Mouse (Mus musculus) small intestine, adult 2 months (tissue): ENCODE data around the gene Slc25a25. TPM values are rescaled to one million over a fixed set of nuclear protein-coding genes. Genes with fewer than 3 reads are reported as not detected.
A peak's percentile ranks its signal among the peaks of the same experiment; 100 is the strongest.

Experiments used
- H3K27ac ChIP-seq: fragments of 200-500 bp; 2 replicates; pipeline ENCODE4 v1.5.1; 2012; ENCODE audit warnings: low read depth, low read length, control low read depth, inconsistent platforms; ENCODE audit not compliant: insufficient read depth
- H3K27me3 ChIP-seq: fragments of 200-500 bp; 2 replicates; pipeline ENCODE4 v1.6.1; 2012; ENCODE audit warnings: mild to moderate bottlenecking, moderate library complexity, low read length, inconsistent platforms; ENCODE audit not compliant: control insufficient read depth, insufficient read depth
- H3K36me3 ChIP-seq: fragments of 200-500 bp; 2 replicates; pipeline ENCODE4 v1.6.1; 2012; ENCODE audit warnings: mild to moderate bottlenecking, low read length, control low read depth, inconsistent platforms; ENCODE audit not compliant: control insufficient read depth, insufficient read depth
- H3K4me1 ChIP-seq: fragments of 200-500 bp; 2 replicates; pipeline ENCODE4 v1.6.1; 2012; ENCODE audit warnings: low read length, inconsistent platforms, mixed read lengths; ENCODE audit not compliant: control insufficient read depth, insufficient read depth, insufficient read length
- H3K4me3 ChIP-seq: fragments of 200-500 bp; 2 replicates; pipeline ENCODE4 v1.5.1; 2012; ENCODE audit warnings: low read depth, mild to moderate bottlenecking, control low read depth, inconsistent platforms, low read length, moderate library complexity
- CTCF ChIP-seq: fragments of 200-500 bp; IDR thresholded peaks from 2 replicates; pipeline ENCODE4 v1.5.1; 2012; ENCODE audit warnings: low read depth, mild to moderate bottlenecking, control low read depth, inconsistent platforms, low read length, moderate library complexity, mixed read lengths; ENCODE audit not compliant: insufficient replicate concordance, insufficient read length; ENCODE audit errors: extremely low read depth
- POLR2A ChIP-seq: fragments of 200-500 bp; IDR thresholded peaks from 2 replicates; pipeline ENCODE4 v1.6.1; 2012; ENCODE audit warnings: low read depth, mild to moderate bottlenecking, control low read depth, inconsistent platforms, low read length, moderate library complexity
- WGBS: fragments of 180-500 bp; shearing (Covaris S2); methylation state at CpG from one replicate; pipeline ENCODE4 v1.1.7; 2018; 5-methylcytosine and 5-hydroxymethylcytosine counted together
- polyA plus RNA-seq: library from polyadenylated mRNA; depleted of rRNA; stranded (reverse); fragments of >200 nt; gene quantifications from 2 replicates; pipeline ENCODE4 v1.2.3, GENCODE M21; 2012

Gene Slc25a25
- polyA plus RNA-seq, 1 experiment: 27.0 TPM

- WGBS: 13% methylated on average over 8 of the region's 8 CpGs
- Histone ChIP-seq H3K27ac (peak overlapping the region; percentile 40), H3K27me3 (no peaks in the 10 kb centered on the region), H3K36me3 (no peaks in the 10 kb centered on the region; the same call in none of the 2 replicates), H3K4me3 (no peak overlapping the region), H3K4me1 (peaks cover 47% of the 10 kb centered on the region)
- TF ChIP-seq POLR2A: no peak
- TF ChIP-seq CTCF: no peak
These were observed 23.0 kb downstream of the Slc25a25 start for GRCm38 (mm10) chr2:32428262-32428722.

- Histone ChIP-seq H3K36me3 (no peaks in the 10 kb centered on the region; the same call in none of the 2 replicates), H3K27ac (peak overlapping the region; percentile 19; the same call in 1 of the 2 replicates), H3K27me3 (no peaks in the 10 kb centered on the region), H3K4me1 (peaks cover 49% of the 10 kb centered on the region), H3K4me3 (no peak overlapping the region)
- 45% methylated on average over 5 of the region's 5 CpGs for WGBS
- no peak for TF ChIP-seq POLR2A
- no peak for TF ChIP-seq CTCF
These were observed 23.5 kb downstream of the Slc25a25 start for GRCm38 (mm10) chr2:32427720-32428119.

GRCm38 (mm10) chr2:32426141-32426540, 25.1 kb downstream of the Slc25a25 start:
- TF ChIP-seq POLR2A (no peak), CTCF (no peak)
- Histone ChIP-seq H3K4me3 (no peak overlapping the region), H3K4me1 (peaks cover 56% of the 10 kb centered on the region), H3K27me3 (no peaks in the 10 kb centered on the region), H3K36me3 (no peaks in the 10 kb centered on the region; the same call in none of the 2 replicates), H3K27ac (no peak overlapping the region)
- 85% methylated on average over 1 of the region's 1 CpGs for WGBS

- Histone ChIP-seq H3K36me3 (peaks cover 5% of the 10 kb centered on the region), H3K27me3 (no peaks in the 10 kb centered on the region), H3K4me3 (no peak overlapping the region), H3K4me1 (peaks cover 54% of the 10 kb centered on the region), H3K27ac (peak overlapping the region; percentile 24; the same call in 1 of the 2 replicates)
- 59% methylated on average over 5 of the region's 5 CpGs for WGBS
- TF ChIP-seq CTCF (no peak), POLR2A (no peak)
These were observed 25.7 kb downstream of the Slc25a25 start for GRCm38 (mm10) chr2:32425568-32425967.

- H3K27me3 ChIP-seq: no peaks in the 10 kb centered on the region
- peaks cover 12% of the 10 kb centered on the region for H3K36me3 ChIP-seq
- TF ChIP-seq CTCF: no peak
- no peak for TF ChIP-seq POLR2A
- WGBS: 18% methylated on average over 3 of the region's 3 CpGs
- peak overlapping the region; percentile 85 for H3K27ac ChIP-seq
- H3K4me3 ChIP-seq: no peak overlapping the region
- peaks cover 49% of the 10 kb centered on the region for H3K4me1 ChIP-seq
These were observed 26.4 kb downstream of the Slc25a25 start for GRCm38 (mm10) chr2:32424796-32425195.

GRCm38 (mm10) chr2:32423481-32424331, 27.5 kb downstream of the Slc25a25 start:
- WGBS: 7% methylated on average over 14 of the region's 14 CpGs
- H3K27ac ChIP-seq: peak overlapping the region; percentile 92
- peaks cover 42% of the 10 kb centered on the region for H3K4me1 ChIP-seq
- peak overlapping the region; percentile 72 for H3K4me3 ChIP-seq
- no peaks in the 10 kb centered on the region for H3K27me3 ChIP-seq
- H3K36me3 ChIP-seq: peaks cover 23% of the 10 kb centered on the region
- TF ChIP-seq CTCF (no peak), POLR2A (peak; percentile 69; the same call in 1 of the 2 replicates)

- TF ChIP-seq CTCF (no peak), POLR2A (no peak)
- Histone ChIP-seq H3K36me3 (peaks cover 41% of the 10 kb centered on the region), H3K4me3 (no peak overlapping the region), H3K4me1 (peaks cover 31% of the 10 kb centered on the region), H3K27me3 (no peaks in the 10 kb centered on the region), H3K27ac (no peak overlapping the region)
- WGBS: 71% methylated on average over 6 of the region's 6 CpGs
These were observed 29.4 kb downstream of the Slc25a25 start for GRCm38 (mm10) chr2:32421851-32422251.
